Mouse (Mus musculus) ES-Bruce4 (cell line): ENCODE results near the gene Akr1c18.
"Not testable (repeated sequence)": the region's sequence is repeated elsewhere in the genome, so short reads cannot be mapped to it uniquely, and the experiment has no call there.

Source experiments
- CTCF ChIP-seq: IDR thresholded peaks from one replicate; pipeline ENCODE4 v1.8.1; 2011; ENCODE audit warnings: low read depth, low read length
- EP300 ChIP-seq: IDR thresholded peaks from 2 replicates; pipeline ENCODE4 v1.6.1; 2011; ENCODE audit warnings: low read depth, low read length; ENCODE audit not compliant: insufficient read depth
- POLR2A ChIP-seq: IDR thresholded peaks from one replicate; pipeline ENCODE4 v1.8.1; 2011; ENCODE audit warnings: low read length; ENCODE audit not compliant: insufficient read depth

DNA sequence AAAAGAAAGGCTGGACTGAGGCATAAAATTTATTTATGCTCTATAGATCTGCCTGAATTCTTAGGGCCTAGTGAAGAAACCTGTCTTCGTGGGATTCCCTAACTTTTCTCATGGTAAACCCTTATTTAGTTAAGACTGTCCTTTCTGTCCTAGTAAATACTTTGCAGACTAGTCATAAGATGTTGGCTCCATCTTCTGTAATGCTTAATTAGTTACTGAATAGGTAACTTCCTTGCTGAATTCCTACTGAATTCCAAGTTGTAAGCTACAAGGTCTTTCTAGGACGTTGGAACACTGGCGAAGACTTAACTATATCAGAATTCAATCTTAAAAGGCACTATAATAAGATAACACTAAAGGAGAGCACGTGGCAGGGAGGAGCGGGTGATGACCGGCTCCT lies 26.0 kb downstream of the Akr1c18 start:
- not testable (repeated sequence) for TF ChIP-seq POLR2A, CTCF, EP300
